Mouse (Mus musculus): ENCODE data around the gene Nanog. TPM values are rescaled to one million over a fixed set of nuclear protein-coding genes. Genes with fewer than 3 reads are reported as not detected.
"Not testable (repeated sequence)": the region's sequence is repeated elsewhere in the genome, so short reads cannot be mapped to it uniquely, and the experiment has no call there.

Nanog gene
- total and polyA plus RNA-seq, 3 experiments, result 0.27 TPM; not detected in 2

DNA sequence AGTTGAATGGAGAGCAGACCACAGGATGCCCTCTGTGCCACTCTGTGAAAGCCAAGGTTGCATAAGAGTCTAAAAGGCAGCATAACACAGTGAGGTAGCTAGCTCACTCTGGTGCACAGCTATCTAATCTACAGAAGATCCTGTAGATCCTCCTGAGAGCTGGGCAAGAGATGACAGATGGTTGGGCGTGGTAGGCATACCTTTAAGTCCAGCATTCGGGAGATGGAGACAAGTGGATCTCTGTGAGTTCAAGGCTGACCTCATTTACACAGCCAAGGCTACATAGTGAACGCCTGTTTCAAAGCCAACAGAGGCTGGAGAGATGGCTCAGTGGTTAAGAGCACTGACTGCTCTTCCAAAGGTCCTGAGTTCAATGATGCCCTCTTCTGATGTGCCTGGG, 11.9 kb upstream of the Nanog start:
- no peak for DNase-seq (ENCODE audit: low spot score)
- ATAC-seq (ENCODE audit: extremely low read depth, insufficient number of reproducible peaks, low FRiP score, poor library complexity, severe bottlenecking), result no peak
- H3K27me3 ChIP-seq (ENCODE audit: insufficient read depth, low read length), result no peaks in the 10 kb centered on the region
- H3K4me3 ChIP-seq (ENCODE audit: low read depth, low read length), result no peak overlapping the region
- H3K9me3 ChIP-seq (replicated peaks), result no peaks in the 10 kb centered on the region
- H3K36me3 ChIP-seq (replicated peaks), result no peaks in the 10 kb centered on the region
- no peak for TF ChIP-seq TAL1 (conservative IDR thresholded peaks at IDR 0.05; ENCODE audit: low read depth, low read length)
- no peak for TF ChIP-seq GATA2 (IDR thresholded peaks at IDR 0.05; ENCODE audit: borderline replicate concordance, low read depth, low read length)
- TF ChIP-seq POLR2AphosphoS5 (IDR thresholded peaks at IDR 0.05; ENCODE audit: insufficient replicate concordance, low read depth, low read length), result no peak
- no peak for TF ChIP-seq GATA1 (IDR thresholded peaks at IDR 0.05; ENCODE audit: borderline replicate concordance, low read length)
- no peak for TF ChIP-seq CTCF (IDR thresholded peaks at IDR 0.05; ENCODE audit: low read depth, low read length)
- H3K4me1 ChIP-seq (ENCODE audit: insufficient read depth, low read depth, low read length), result no peaks in the 10 kb centered on the region

- not testable (repeated sequence) for H3K4me1 ChIP-seq (ENCODE audit: insufficient read depth, low read depth, low read length); ATAC-seq (ENCODE audit: extremely low read depth, insufficient number of reproducible peaks, low FRiP score, poor library complexity, severe bottlenecking); H3K36me3 ChIP-seq (replicated peaks); H3K9me3 ChIP-seq (replicated peaks); DNase-seq (ENCODE audit: low spot score); H3K4me3 ChIP-seq (ENCODE audit: low read depth, low read length); H3K27me3 ChIP-seq (ENCODE audit: insufficient read depth, low read length)
Observed at GRCm38 (mm10) chr6:122699628-122700027, 7.7 kb upstream of the Nanog start.

DNA sequence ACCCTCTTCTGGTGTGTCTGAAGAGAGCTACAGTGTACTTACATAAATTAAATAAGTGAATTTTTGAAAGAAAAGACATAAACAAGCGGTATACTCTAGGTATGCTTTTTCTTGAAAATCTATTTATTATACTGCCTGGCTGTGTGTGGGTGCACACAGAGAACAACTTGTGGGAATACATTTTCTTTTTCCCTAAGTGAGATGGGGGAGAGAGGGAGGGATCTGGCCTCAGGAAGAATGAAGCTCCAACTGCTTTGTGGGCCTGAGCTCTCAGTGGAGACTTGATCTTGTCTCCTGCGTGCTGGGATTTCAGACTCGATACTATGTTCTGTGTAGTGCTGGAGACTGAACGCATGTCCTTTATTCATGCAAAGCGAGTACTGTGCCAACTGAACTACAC, 5.5 kb upstream of the Nanog start:
- no peak for TF ChIP-seq GATA1 (IDR thresholded peaks at IDR 0.05; ENCODE audit: borderline replicate concordance, low read length)
- TF ChIP-seq POLR2AphosphoS5 (IDR thresholded peaks at IDR 0.05; ENCODE audit: insufficient replicate concordance, low read depth, low read length), result no peak
- TF ChIP-seq GATA2 (IDR thresholded peaks at IDR 0.05; ENCODE audit: borderline replicate concordance, low read depth, low read length), result no peak
- no peak for TF ChIP-seq CTCF (IDR thresholded peaks at IDR 0.05; ENCODE audit: low read depth, low read length)
- no peak for TF ChIP-seq TAL1 (conservative IDR thresholded peaks at IDR 0.05; ENCODE audit: low read depth, low read length)

DNA sequence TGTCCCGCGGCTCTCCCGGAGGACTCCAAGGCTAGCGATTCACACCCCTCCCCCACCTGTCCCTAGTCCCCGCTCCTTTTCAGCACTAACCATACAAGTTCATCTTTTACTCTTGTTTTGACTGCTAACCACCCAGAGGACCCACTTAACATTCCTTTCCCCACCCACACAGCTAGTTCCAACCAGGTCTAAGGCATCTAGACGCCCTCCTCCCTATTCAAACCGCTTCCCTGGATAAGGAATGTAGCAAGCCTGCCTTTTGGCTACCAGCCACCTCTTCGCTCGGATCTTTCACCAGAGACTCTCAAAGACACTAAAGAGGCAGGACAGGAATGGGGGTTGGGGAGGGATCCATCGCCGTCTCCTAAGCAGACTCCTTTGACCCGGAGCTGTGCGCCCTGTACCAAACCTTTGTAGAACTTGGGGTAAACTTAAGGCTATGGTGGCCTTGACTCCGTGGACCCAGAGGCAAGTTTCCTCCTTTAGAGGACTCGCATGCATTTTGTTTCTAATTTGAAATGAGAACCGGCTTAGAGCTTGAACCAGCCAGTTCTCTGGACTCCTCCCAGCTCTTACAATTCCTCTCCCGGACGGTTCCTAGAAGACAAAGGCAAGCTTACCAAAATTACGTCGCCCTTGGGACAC, 4.7 kb upstream of the Nanog start:
- Histone ChIP-seq H3K9me3 (replicated peaks) (no peaks in the 10 kb centered on the region), H3K27me3 (ENCODE audit: insufficient read depth, low read length) (no peaks in the 10 kb centered on the region), H3K4me3 (ENCODE audit: low read depth, low read length) (no peak overlapping the region), H3K4me1 (ENCODE audit: insufficient read depth, low read depth, low read length) (no peaks in the 10 kb centered on the region), H3K36me3 (replicated peaks) (no peaks in the 10 kb centered on the region)
- ATAC-seq (ENCODE audit: extremely low read depth, insufficient number of reproducible peaks, low FRiP score, poor library complexity, severe bottlenecking), result no peak
- DNase-seq (ENCODE audit: low spot score), result no peak
- TF ChIP-seq POLR2AphosphoS5 (IDR thresholded peaks at IDR 0.05; ENCODE audit: insufficient replicate concordance, low read depth, low read length) (no peak), GATA2 (IDR thresholded peaks at IDR 0.05; ENCODE audit: borderline replicate concordance, low read depth, low read length) (no peak), GATA1 (IDR thresholded peaks at IDR 0.05; ENCODE audit: borderline replicate concordance, low read length) (no peak), CTCF (IDR thresholded peaks at IDR 0.05; ENCODE audit: low read depth, low read length) (no peak), TAL1 (conservative IDR thresholded peaks at IDR 0.05; ENCODE audit: low read depth, low read length) (no peak)

More for the DNA sequence above, 5.5 kb upstream of the Nanog start:
- Histone ChIP-seq H3K27me3 (ENCODE audit: insufficient read depth, low read length) (no peaks in the 10 kb centered on the region), H3K36me3 (replicated peaks) (no peaks in the 10 kb centered on the region), H3K9me3 (replicated peaks) (no peaks in the 10 kb centered on the region), H3K4me1 (ENCODE audit: insufficient read depth, low read depth, low read length) (no peaks in the 10 kb centered on the region), H3K4me3 (ENCODE audit: low read depth, low read length) (no peak overlapping the region)
- DNase-seq (ENCODE audit: low spot score) (no peak), ATAC-seq (ENCODE audit: extremely low read depth, insufficient number of reproducible peaks, low FRiP score, poor library complexity, severe bottlenecking) (no peak)

DNA sequence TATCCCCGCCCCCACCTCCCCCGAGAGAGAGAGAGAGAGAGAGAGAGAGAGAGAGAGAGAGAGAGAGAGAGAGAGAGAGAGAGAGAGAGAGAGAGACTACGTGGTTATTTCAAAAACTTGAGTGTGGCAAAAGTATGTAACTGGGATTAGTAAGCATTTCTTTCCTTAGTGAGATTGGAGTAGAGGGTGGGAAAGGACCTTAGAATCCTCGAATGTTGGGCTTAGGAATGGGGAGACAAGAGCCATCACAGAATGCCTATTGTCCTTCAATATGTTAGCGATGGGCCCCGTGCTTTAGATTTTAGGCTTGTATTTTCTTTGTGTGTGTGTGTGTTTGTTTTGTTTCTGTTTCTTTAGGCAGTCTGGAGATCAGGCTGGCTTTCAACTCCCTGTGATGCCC, 4.0 kb upstream of the Nanog start:
- TF ChIP-seq TAL1 (conservative IDR thresholded peaks at IDR 0.05; ENCODE audit: low read depth, low read length) (no peak), GATA2 (IDR thresholded peaks at IDR 0.05; ENCODE audit: borderline replicate concordance, low read depth, low read length) (no peak), CTCF (IDR thresholded peaks at IDR 0.05; ENCODE audit: low read depth, low read length) (no peak), GATA1 (IDR thresholded peaks at IDR 0.05; ENCODE audit: borderline replicate concordance, low read length) (no peak), POLR2AphosphoS5 (IDR thresholded peaks at IDR 0.05; ENCODE audit: insufficient replicate concordance, low read depth, low read length) (no peak)

GRCm38 (mm10) chr6:122703706-122704105, 3.6 kb upstream of the Nanog start:
- H3K4me3 ChIP-seq (ENCODE audit: low read depth, low read length), result no peak overlapping the region
- no peak for DNase-seq (ENCODE audit: low spot score)
- H3K36me3 ChIP-seq (replicated peaks), result no peaks in the 10 kb centered on the region
- ATAC-seq (ENCODE audit: extremely low read depth, insufficient number of reproducible peaks, low FRiP score, poor library complexity, severe bottlenecking), result no peak
- no peaks in the 10 kb centered on the region for H3K27me3 ChIP-seq (ENCODE audit: insufficient read depth, low read length)
- H3K4me1 ChIP-seq (ENCODE audit: insufficient read depth, low read depth, low read length), result no peaks in the 10 kb centered on the region
- no peak for TF ChIP-seq TAL1 (conservative IDR thresholded peaks at IDR 0.05; ENCODE audit: low read depth, low read length)
- no peak for TF ChIP-seq CTCF (IDR thresholded peaks at IDR 0.05; ENCODE audit: low read depth, low read length)
- no peak for TF ChIP-seq POLR2AphosphoS5 (IDR thresholded peaks at IDR 0.05; ENCODE audit: insufficient replicate concordance, low read depth, low read length)
- TF ChIP-seq GATA1 (IDR thresholded peaks at IDR 0.05; ENCODE audit: borderline replicate concordance, low read length), result no peak
- no peak for TF ChIP-seq GATA2 (IDR thresholded peaks at IDR 0.05; ENCODE audit: borderline replicate concordance, low read depth, low read length)
- no peaks in the 10 kb centered on the region for H3K9me3 ChIP-seq (replicated peaks)

More for the DNA sequence above, 4.0 kb upstream of the Nanog start:
- Histone ChIP-seq H3K36me3 (replicated peaks) (no peaks in the 10 kb centered on the region), H3K27me3 (ENCODE audit: insufficient read depth, low read length) (no peaks in the 10 kb centered on the region), H3K4me3 (ENCODE audit: low read depth, low read length) (no peak overlapping the region), H3K9me3 (replicated peaks) (no peaks in the 10 kb centered on the region), H3K4me1 (ENCODE audit: insufficient read depth, low read depth, low read length) (no peaks in the 10 kb centered on the region)
- DNase-seq (ENCODE audit: low spot score), result no peak
- ATAC-seq (ENCODE audit: extremely low read depth, insufficient number of reproducible peaks, low FRiP score, poor library complexity, severe bottlenecking), result no peak

Data from G1E (cell line).